Mouse (Mus musculus): Measurements from ENCODE around the gene Pip4k2c. TPM values are rescaled to one million over a fixed set of nuclear protein-coding genes. Genes with fewer than 3 reads are reported as not detected.

Gene Pip4k2c
- total and polyA plus RNA-seq, 2 experiments from 2014 or later, result 23.7 to 25.0 TPM

- no peak overlapping the region for H3K27ac ChIP-seq (ENCODE audit: low read depth)
- H3K36me3 ChIP-seq (replicated peaks; ENCODE audit: control insufficient read depth, insufficient read depth, low read length), result no peaks in the 10 kb centered on the region
- WGBS, result 31% methylated on average over 15 of the region's 15 CpGs
- ATAC-seq (ENCODE audit: insufficient read depth, low read depth) (no peak), DNase-seq (ENCODE audit: low spot score) (no peak)
- H3K9ac ChIP-seq (replicated peaks; ENCODE audit: low read depth, low read length), result no peak overlapping the region
- peak overlapping the region; percentile 92; the same call in 1 of the 2 replicates for H3K4me2 ChIP-seq (ENCODE audit: low read depth, low read length)
- peak overlapping the region; percentile 50; the same call in 1 of the 2 replicates for H3K4me3 ChIP-seq (ENCODE audit: low read depth, low read length)
- H3K27me3 ChIP-seq (ENCODE audit: control insufficient read depth, insufficient read depth, low read length), result peaks cover 86% of the 10 kb centered on the region
- peaks cover 6% of the 10 kb centered on the region for H3K4me1 ChIP-seq (ENCODE audit: control insufficient read depth, insufficient read depth)
- TF ChIP-seq EP300 (IDR thresholded peaks at IDR 0.05; ENCODE audit: low read depth), result no peak
- TF ChIP-seq CTCF (IDR thresholded peaks at IDR 0.05; ENCODE audit: low read depth), result no peak
- no peaks in the 10 kb centered on the region for H3K9me3 ChIP-seq (replicated peaks; ENCODE audit: control insufficient read depth, low read length)
These were observed 44.4 kb downstream of the Pip4k2c start for GRCm38 (mm10) chr10:127166771-127167613.

- no peaks in the 10 kb centered on the region for H3K36me3 ChIP-seq (replicated peaks; ENCODE audit: control insufficient read depth, insufficient read depth, low read length)
- WGBS, result 6% methylated on average over 11 of the region's 11 CpGs
- no peak overlapping the region for H3K9ac ChIP-seq (replicated peaks; ENCODE audit: low read depth, low read length)
- ATAC-seq (ENCODE audit: insufficient read depth, low read depth), result no peak
- H3K27ac ChIP-seq (ENCODE audit: low read depth), result no peak overlapping the region
- H3K27me3 ChIP-seq (ENCODE audit: control insufficient read depth, insufficient read depth, low read length), result peaks cover 80% of the 10 kb centered on the region
- DNase-seq (ENCODE audit: low spot score), result no peak
- peak overlapping the region; percentile 92 for H3K4me2 ChIP-seq (ENCODE audit: low read depth, low read length)
- peak overlapping the region; percentile 50 for H3K4me3 ChIP-seq (ENCODE audit: low read depth, low read length)
- H3K9me3 ChIP-seq (replicated peaks; ENCODE audit: control insufficient read depth, low read length), result no peaks in the 10 kb centered on the region
- peaks cover 6% of the 10 kb centered on the region for H3K4me1 ChIP-seq (ENCODE audit: control insufficient read depth, insufficient read depth)
- TF ChIP-seq EP300 (IDR thresholded peaks at IDR 0.05; ENCODE audit: low read depth) (no peak), CTCF (IDR thresholded peaks at IDR 0.05; ENCODE audit: low read depth) (no peak)
These were observed 45.0 kb downstream of the Pip4k2c start for GRCm38 (mm10) chr10:127166404-127166715.

- Histone ChIP-seq H3K9ac (replicated peaks; ENCODE audit: low read depth, low read length) (peak overlapping the region; percentile 43; the same call in 1 of the 2 replicates), H3K9me3 (replicated peaks; ENCODE audit: control insufficient read depth, low read length) (no peaks in the 10 kb centered on the region), H3K4me3 (ENCODE audit: low read depth, low read length) (peak overlapping the region; percentile 50), H3K4me1 (ENCODE audit: control insufficient read depth, insufficient read depth) (peaks cover 6% of the 10 kb centered on the region), H3K36me3 (replicated peaks; ENCODE audit: control insufficient read depth, insufficient read depth, low read length) (no peaks in the 10 kb centered on the region), H3K27ac (ENCODE audit: low read depth) (no peak overlapping the region), H3K4me2 (ENCODE audit: low read depth, low read length) (peak overlapping the region; percentile 92), H3K27me3 (ENCODE audit: control insufficient read depth, insufficient read depth, low read length) (peaks cover 78% of the 10 kb centered on the region)
- DNase-seq (ENCODE audit: low spot score), result no peak
- TF ChIP-seq EP300 (IDR thresholded peaks at IDR 0.05; ENCODE audit: low read depth) (no peak), CTCF (IDR thresholded peaks at IDR 0.05; ENCODE audit: low read depth) (no peak)
- WGBS, result under 1% methylated on average over 53 of the region's 56 CpGs
- peak; percentile 24; the same call in 1 of the 2 replicates for ATAC-seq (ENCODE audit: insufficient read depth, low read depth)
These were observed 45.6 kb downstream of the Pip4k2c start for GRCm38 (mm10) chr10:127165654-127166403.

- H3K4me3 ChIP-seq (ENCODE audit: low read depth, low read length), result peak overlapping the region; percentile 50
These were observed 46.1 kb downstream of the Pip4k2c start for GRCm38 (mm10) chr10:127165354-127165653.

GRCm38 (mm10) chr10:127164631-127165353 is 46.6 kb downstream of the Pip4k2c start, which contains the start of gene B4galnt1:
Gene B4galnt1, plus strand, starts transcription at chr10:127165225.
- ATAC-seq (ENCODE audit: insufficient read depth, low read depth), result peak; percentile 86
- Histone ChIP-seq H3K4me2 (ENCODE audit: low read depth, low read length) (peak within 1 kb of the TSS; percentile 92), H3K9me3 (replicated peaks; ENCODE audit: control insufficient read depth, low read length) (no peaks in the 10 kb centered on the region), H3K27me3 (ENCODE audit: control insufficient read depth, insufficient read depth, low read length) (peaks cover 68% of the 10 kb centered on the region), H3K4me1 (ENCODE audit: control insufficient read depth, insufficient read depth) (peaks cover 6% of the 10 kb centered on the region; the same call in 1 of the 2 replicates), H3K36me3 (replicated peaks; ENCODE audit: control insufficient read depth, insufficient read depth, low read length) (no peaks in the 10 kb centered on the region), H3K4me3 (ENCODE audit: low read depth, low read length) (peak within 1 kb of the TSS; percentile 50), H3K9ac (replicated peaks; ENCODE audit: low read depth, low read length) (peak within 1 kb of the TSS; percentile 43; the same call in 1 of the 2 replicates), H3K27ac (ENCODE audit: low read depth) (no peak within 1 kb of the TSS; the same call in 1 of the 2 replicates)
- 4% methylated on average over 47 of the region's 52 CpGs for WGBS
- peak; percentile 74 for DNase-seq (ENCODE audit: low spot score)
- TF ChIP-seq CTCF (IDR thresholded peaks at IDR 0.05; ENCODE audit: low read depth), result peak; percentile 70
- no peak for TF ChIP-seq EP300 (IDR thresholded peaks at IDR 0.05; ENCODE audit: low read depth)

More at GRCm38 (mm10) chr10:127165354-127165653, 46.1 kb downstream of the Pip4k2c start:
- Histone ChIP-seq H3K9ac (replicated peaks; ENCODE audit: low read depth, low read length) (peak overlapping the region; percentile 43; the same call in 1 of the 2 replicates), H3K9me3 (replicated peaks; ENCODE audit: control insufficient read depth, low read length) (no peaks in the 10 kb centered on the region), H3K36me3 (replicated peaks; ENCODE audit: control insufficient read depth, insufficient read depth, low read length) (no peaks in the 10 kb centered on the region), H3K4me2 (ENCODE audit: low read depth, low read length) (peak overlapping the region; percentile 92), H3K27ac (ENCODE audit: low read depth) (no peak overlapping the region; the same call in 1 of the 2 replicates), H3K27me3 (ENCODE audit: control insufficient read depth, insufficient read depth, low read length) (peaks cover 73% of the 10 kb centered on the region), H3K4me1 (ENCODE audit: control insufficient read depth, insufficient read depth) (peaks cover 6% of the 10 kb centered on the region)
- WGBS, result under 1% methylated on average over 40 of the region's 42 CpGs
- no peak for DNase-seq (ENCODE audit: low spot score)
- peak; percentile 22 for ATAC-seq (ENCODE audit: insufficient read depth, low read depth)
- TF ChIP-seq EP300 (IDR thresholded peaks at IDR 0.05; ENCODE audit: low read depth), result no peak
- TF ChIP-seq CTCF (IDR thresholded peaks at IDR 0.05; ENCODE audit: low read depth), result no peak

All from heart, postnatal 0 days (tissue).